Mouse (Mus musculus) CH12.LX (cell line): Measurements from ENCODE around the gene 6030408B16Rik. TPM values are rescaled to one million over a fixed set of nuclear protein-coding genes. Genes with fewer than 3 reads are reported as not detected.

ENCODE experiments used
- DNase-seq: peaks from one replicate; pipeline ENCODE4 v3.0.0-alpha.2; 2013; ENCODE audit errors: extremely low read depth
- H3K27ac ChIP-seq: 2 replicates; pipeline ENCODE4 v1.5.1; 2012; ENCODE audit warnings: low read depth, mild to moderate bottlenecking, control low read depth, moderate library complexity; ENCODE audit not compliant: insufficient read depth
- H3K27me3 ChIP-seq: replicated peaks from 2 replicates; pipeline ENCODE3; 2012; ENCODE audit warnings: inconsistent platforms
- H3K36me3 ChIP-seq, 2 experiments: replicated peaks in 1 of 2; 2 replicates each; pipeline versions ENCODE3 to v1.6.1; 2012; ENCODE audit warnings: inconsistent platforms in 1 of 2, low read length in 1 of 2, mild to moderate bottlenecking in 1 of 2, mixed read lengths in 1 of 2, moderate library complexity in 1 of 2; ENCODE audit not compliant: control insufficient read depth in 1 of 2, insufficient read depth in 1 of 2
- H3K4me1 ChIP-seq, 2 experiments: 2 replicates each; pipeline ENCODE4 v1.6.1; 2012; ENCODE audit warnings: inconsistent platforms in 1 of 2, moderate library complexity in 1 of 2; ENCODE audit not compliant: insufficient read depth in 2 of 2, control insufficient read depth in 1 of 2
- H3K4me2 ChIP-seq: 2 replicates; pipeline ENCODE4 v1.6.1; 2012; ENCODE audit warnings: low read depth, mild to moderate bottlenecking, control low read depth; ENCODE audit not compliant: poor library complexity, insufficient read depth, severe bottlenecking
- H3K4me3 ChIP-seq, 3 experiments: fragments of 150-350 bp in 1 of 3; sonication (generic) in 1 of 3; replicated peaks in 1 of 3; 2 replicates each; pipeline versions ENCODE3 to v1.5.1; 2011 to 2012; ENCODE audit warnings: low read depth in 2 of 3, low read length in 2 of 3, mild to moderate bottlenecking in 2 of 3, moderate library complexity in 2 of 3, control low read depth in 1 of 3, improper control_type of control experiment in 1 of 3, inconsistent platforms in 1 of 3, mixed read lengths in 1 of 3; ENCODE audit not compliant: poor library complexity in 1 of 3
- H3K79me2 ChIP-seq: replicated peaks from 2 replicates; pipeline ENCODE4 v1.6.1; 2012; ENCODE audit warnings: mild to moderate bottlenecking, moderate library complexity; ENCODE audit not compliant: control insufficient read depth, poor library complexity, insufficient read depth, severe bottlenecking; ENCODE audit errors: extremely low read depth
- H3K9ac ChIP-seq: 2 replicates; pipeline ENCODE4 v1.6.1; 2012; ENCODE audit warnings: low read depth, mild to moderate bottlenecking, control low read depth, moderate library complexity; ENCODE audit not compliant: insufficient read depth
- H3K9me3 ChIP-seq: replicated peaks from 2 replicates; pipeline ENCODE3; 2012; ENCODE audit warnings: low read length, inconsistent platforms, mixed read lengths
- BHLHE40 ChIP-seq: IDR thresholded peaks from 2 replicates; pipeline ENCODE4 v1.6.1; 2011; ENCODE audit warnings: mild to moderate bottlenecking, low read depth, low read length, improper control_type of control experiment
- CHD1 ChIP-seq: IDR thresholded peaks from 2 replicates; pipeline ENCODE4 v1.6.1; 2012; ENCODE audit warnings: low read depth, low read length, improper control_type of control experiment, inconsistent platforms
- CHD2 ChIP-seq: IDR thresholded peaks from 2 replicates; pipeline ENCODE4 v1.6.1; 2011; ENCODE audit warnings: low read length, improper control_type of control experiment
- E2F4 ChIP-seq: IDR thresholded peaks from 2 replicates; pipeline ENCODE4 v1.6.1; 2011; ENCODE audit warnings: low read depth, low read length, improper control_type of control experiment; ENCODE audit not compliant: insufficient replicate concordance
- JUN ChIP-seq: IDR thresholded peaks from 2 replicates; pipeline ENCODE4 v1.6.1; 2011; ENCODE audit warnings: low read depth, mild to moderate bottlenecking, low read length, improper control_type of control experiment, moderate library complexity; ENCODE audit not compliant: insufficient read depth
- JUND ChIP-seq: conservative IDR thresholded peaks from 2 replicates; pipeline ENCODE4 v1.6.1; 2011; ENCODE audit warnings: low read depth, low read length, improper control_type of control experiment
- MAFK ChIP-seq: IDR thresholded peaks from 2 replicates; pipeline ENCODE4 v1.6.1; 2011; ENCODE audit warnings: low read length, improper control_type of control experiment; ENCODE audit not compliant: insufficient replicate concordance
- MAX ChIP-seq: IDR thresholded peaks from 2 replicates; pipeline ENCODE4 v1.6.1; 2011; ENCODE audit warnings: low read length, improper control_type of control experiment
- MAZ ChIP-seq: IDR thresholded peaks from 2 replicates; pipeline ENCODE4 v1.6.1; 2012; ENCODE audit warnings: low read depth, mild to moderate bottlenecking, inconsistent platforms, low read length, improper control_type of control experiment, moderate library complexity
- MEF2A ChIP-seq: IDR thresholded peaks from 2 replicates; pipeline ENCODE4 v1.6.1; 2014; ENCODE audit warnings: low read depth, mild to moderate bottlenecking, inconsistent platforms, low read length, improper control_type of control experiment, borderline replicate concordance
- MXI1 ChIP-seq: IDR thresholded peaks from 2 replicates; pipeline ENCODE4 v1.6.1; 2011; ENCODE audit warnings: mild to moderate bottlenecking, low read depth, low read length, improper control_type of control experiment
- MYC ChIP-seq: IDR thresholded peaks from 2 replicates; pipeline ENCODE4 v1.6.1; 2011; ENCODE audit warnings: low read depth, mild to moderate bottlenecking, improper control_type of control experiment, low read length
- NELFE ChIP-seq: IDR thresholded peaks from 2 replicates; pipeline ENCODE4 v1.6.1; 2011; ENCODE audit warnings: low read depth, low read length, improper control_type of control experiment
- NRF1 ChIP-seq: IDR thresholded peaks from 2 replicates; pipeline ENCODE4 v1.6.1; 2014; ENCODE audit warnings: low read depth, mild to moderate bottlenecking, inconsistent platforms, low read length, improper control_type of control experiment, moderate library complexity
- PAX5 ChIP-seq: IDR thresholded peaks from 2 replicates; pipeline ENCODE4 v1.6.1; 2012; ENCODE audit warnings: low read length, inconsistent platforms, mixed read lengths
- RAD21 ChIP-seq: IDR thresholded peaks from 2 replicates; pipeline ENCODE4 v1.6.1; 2011; ENCODE audit warnings: low read depth, mild to moderate bottlenecking, low read length, improper control_type of control experiment, moderate library complexity
- SMC3 ChIP-seq: IDR thresholded peaks from 2 replicates; pipeline ENCODE4 v1.6.1; 2011; ENCODE audit warnings: low read depth, low read length, improper control_type of control experiment
- TCF12 ChIP-seq: IDR thresholded peaks from 2 replicates; pipeline ENCODE4 v1.6.1; 2014; ENCODE audit warnings: low read depth, mild to moderate bottlenecking, inconsistent platforms, low read length, improper control_type of control experiment
- USF1 ChIP-seq: IDR thresholded peaks from 2 replicates; pipeline ENCODE4 v1.6.1; 2014; ENCODE audit warnings: low read depth, mild to moderate bottlenecking, inconsistent platforms, low read length, improper control_type of control experiment
- ZKSCAN1 ChIP-seq: IDR thresholded peaks from 2 replicates; pipeline ENCODE4 v1.6.1; 2012; ENCODE audit warnings: low read depth, inconsistent platforms, low read length, improper control_type of control experiment, borderline replicate concordance
- dilution Hi-C: fragments of 300-500 bp; cut with MboI; formaldehyde crosslinking; loops from 2 replicates; pipeline ENCODE4 v1.14.3; 2020; ENCODE audit warnings: low sequenced_read_pairs; ENCODE audit not compliant: extremely low pct_unique_long_range_greater_than_20kb, extremely low pct_ligation_motif_present
- in situ Hi-C: fragments of 300-500 bp; cut with MboI; formaldehyde crosslinking; loops from 3 replicates; pipeline ENCODE4 v1.14.3; 2019; ENCODE audit warnings: low sequenced_read_pairs, low pct_ligation_motif_present, low pct_unique_long_range_greater_than_20kb, mixed read lengths
- polyA plus RNA-seq: library from polyadenylated mRNA; unstranded; fragments of >175 nt; gene quantifications from 2 replicates; pipeline ENCODE4 v1.2.1, GENCODE M21; 2012; ENCODE audit warnings: low read depth; ENCODE audit not compliant: insufficient read length
- total RNA-seq, 2 experiments: library from RNA; depleted of rRNA; stranded (reverse); fragments of 300-350 nt in 1 of 2; fragments of >200 nt in 1 of 2; gene quantifications; 2 replicates each; pipeline ENCODE4 v1.2.3; 2012 to 2014

6030408B16Rik gene
- total and polyA plus RNA-seq, 3 experiments: 0.13 to 0.17 TPM; not detected in 1

DNA sequence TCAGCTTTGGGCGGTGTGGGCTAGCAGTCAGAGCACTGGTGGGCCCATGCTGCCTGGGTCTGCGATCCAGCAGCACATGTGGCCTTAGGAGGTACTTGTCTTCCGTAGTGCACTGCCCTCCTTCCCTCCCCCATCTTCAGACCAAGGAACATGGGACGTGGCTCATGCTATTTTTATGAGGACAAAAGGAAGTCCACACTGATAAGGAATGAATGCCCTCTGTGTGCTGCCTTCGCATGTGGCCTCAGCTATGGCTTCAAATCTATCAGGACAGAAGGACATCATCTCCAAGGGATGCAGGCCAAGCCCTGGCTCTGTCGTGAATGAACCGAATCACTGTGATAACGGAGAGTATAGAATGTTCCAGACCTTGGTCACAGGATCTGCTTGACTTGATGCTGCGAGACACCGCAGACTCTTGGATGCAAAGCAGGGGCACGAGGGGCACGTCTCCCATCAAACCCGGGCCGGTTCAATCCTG lies 6.5 kb downstream of the 6030408B16Rik start:
- Histone ChIP-seq H3K27me3 (peaks cover 5% of the 10 kb centered on the region), H3K36me3 (peaks cover 0 to 4% of the 10 kb centered on the region in 2 experiments), H3K9ac (no peak overlapping the region), H3K79me2 (no peaks in the 10 kb centered on the region), H3K4me2 (no peak overlapping the region), H3K4me1 (0 out of 4 replicates have a peak, but pooled peaks cover 0 to 3% of the 10 kb centered on the region in 2 experiments), H3K27ac (no peak overlapping the region), H3K9me3 (peaks cover 6% of the 10 kb centered on the region), H3K4me3 (no peak overlapping the region)
- dilution Hi-C loops: no loop called here
- no peak for DNase-seq
- TF ChIP-seq MYC (no peak), CHD1 (no peak), CHD2 (no peak), BHLHE40 (no peak), JUND (no peak), MAX (no peak), TCF12 (no peak), ZKSCAN1 (no peak), MAFK (no peak), PAX5 (no peak), MEF2A (no peak), NELFE (no peak), JUN (no peak), MAZ (no peak)
- in situ Hi-C loops: no loop called here

DNA sequence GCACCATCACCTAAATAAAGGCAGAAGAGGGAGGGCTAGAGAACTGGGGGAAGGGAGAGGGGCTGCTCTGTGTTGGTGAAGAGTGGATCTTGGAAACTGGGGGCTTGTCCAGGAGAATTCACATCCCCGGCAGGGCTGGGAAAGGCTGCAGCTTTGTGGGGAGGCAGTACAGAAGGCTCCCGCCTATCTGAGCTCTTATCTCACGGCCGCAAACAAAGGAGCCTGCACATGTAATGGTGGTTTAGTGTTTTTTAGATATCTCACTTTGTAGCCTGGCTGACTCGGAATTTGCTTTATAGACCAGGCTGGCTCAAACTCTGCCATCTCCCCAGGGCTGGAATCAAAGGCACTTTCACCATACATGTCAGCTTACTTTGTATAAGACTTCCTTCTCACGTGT lies 7.1 kb downstream of the 6030408B16Rik start:
- no peak overlapping the region for H3K4me3 ChIP-seq
- H3K36me3 ChIP-seq: peaks cover 0 to 4% of the 10 kb centered on the region in 2 experiments
- H3K4me1 ChIP-seq: 0 out of 4 replicates have a peak, but pooled peaks cover 0 to 3% of the 10 kb centered on the region in 2 experiments
- H3K27me3 ChIP-seq: peaks cover 5% of the 10 kb centered on the region
- dilution Hi-C loops (no loop called here), in situ Hi-C loops (no loop called here)
- H3K9ac ChIP-seq: no peak overlapping the region
- no peak for TF ChIP-seq USF1
- no peak for TF ChIP-seq NRF1
- TF ChIP-seq BHLHE40: no peak
- no peak for TF ChIP-seq JUN
- TF ChIP-seq CHD1: no peak
- no peak for TF ChIP-seq TCF12
- no peak for TF ChIP-seq CHD2
- TF ChIP-seq SMC3: no peak
- TF ChIP-seq E2F4: no peak
- TF ChIP-seq RAD21: no peak
- no peak for TF ChIP-seq MXI1
- no peak for DNase-seq
- H3K79me2 ChIP-seq: no peaks in the 10 kb centered on the region
- H3K9me3 ChIP-seq: peaks cover 6% of the 10 kb centered on the region
- H3K4me2 ChIP-seq: no peak overlapping the region
- H3K27ac ChIP-seq: no peak overlapping the region
